Mouse (Mus musculus): ENCODE results near the gene Gar1. TPM values are rescaled to one million over a fixed set of nuclear protein-coding genes. Genes with fewer than 3 reads are reported as not detected.

Gene Gar1
- polyA plus RNA-seq, 1 experiment = 38.3 TPM

DNA sequence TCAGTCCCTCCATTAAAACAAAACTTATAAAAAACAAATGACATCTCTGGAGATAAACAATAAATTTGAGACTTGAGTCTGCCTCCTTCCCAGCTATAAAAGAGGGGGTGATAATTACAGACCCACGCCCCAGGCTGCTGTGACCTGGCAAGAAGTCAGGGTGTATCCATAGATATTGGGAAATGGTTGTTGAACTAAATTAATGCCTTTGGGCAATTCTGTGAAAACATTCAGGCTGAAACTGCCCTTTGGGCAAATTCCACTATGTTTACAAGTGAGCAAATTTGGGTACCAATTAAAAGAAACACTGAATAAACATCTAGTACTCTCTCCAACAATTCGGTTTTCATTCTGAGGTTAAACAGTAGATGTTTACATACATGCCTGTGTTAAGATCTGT, 32.2 kb downstream of the Gar1 start:
- H3K27me3 ChIP-seq (ENCODE audit: control insufficient read depth, insufficient read depth, low read length) = no peaks in the 10 kb centered on the region
- H3K4me3 ChIP-seq (replicated peaks; ENCODE audit: insufficient read depth, low read depth, low read length) = no peak overlapping the region
- no peak for TF ChIP-seq POLR2A (IDR thresholded peaks at IDR 0.05; ENCODE audit: borderline replicate concordance, insufficient read depth, low read length)
- no peak for TF ChIP-seq CTCF (IDR thresholded peaks at IDR 0.05; ENCODE audit: borderline replicate concordance, insufficient read depth, low read depth, low read length)
- 87% methylated on average over 2 of the region's 2 CpGs for WGBS
- no peak for DNase-seq
- no peaks in the 10 kb centered on the region for H3K4me1 ChIP-seq (ENCODE audit: control insufficient read depth, insufficient read depth, low read length)
- H3K27ac ChIP-seq (ENCODE audit: insufficient read depth, low read length) = no peak overlapping the region

GRCm38 (mm10) chr3:129798551-129798950, 32.6 kb downstream of the Gar1 start:
- no peaks in the 10 kb centered on the region for H3K4me1 ChIP-seq (ENCODE audit: control insufficient read depth, insufficient read depth, low read length)
- no peaks in the 10 kb centered on the region for H3K27me3 ChIP-seq (ENCODE audit: control insufficient read depth, insufficient read depth, low read length)
- no peak overlapping the region for H3K27ac ChIP-seq (ENCODE audit: insufficient read depth, low read length)
- no peak for TF ChIP-seq POLR2A (IDR thresholded peaks at IDR 0.05; ENCODE audit: borderline replicate concordance, insufficient read depth, low read length)
- TF ChIP-seq CTCF (IDR thresholded peaks at IDR 0.05; ENCODE audit: borderline replicate concordance, insufficient read depth, low read depth, low read length) = no peak
- 80% methylated on average over 11 of the region's 11 CpGs for WGBS
- no peak overlapping the region for H3K4me3 ChIP-seq (replicated peaks; ENCODE audit: insufficient read depth, low read depth, low read length)
- DNase-seq = no peak

GRCm38 (mm10) chr3:129797341-129797740, 33.9 kb downstream of the Gar1 start:
- no peak overlapping the region for H3K27ac ChIP-seq (ENCODE audit: insufficient read depth, low read length)
- TF ChIP-seq CTCF (IDR thresholded peaks at IDR 0.05; ENCODE audit: borderline replicate concordance, insufficient read depth, low read depth, low read length) = no peak
- TF ChIP-seq POLR2A (IDR thresholded peaks at IDR 0.05; ENCODE audit: borderline replicate concordance, insufficient read depth, low read length) = no peak
- no peak overlapping the region for H3K4me3 ChIP-seq (replicated peaks; ENCODE audit: insufficient read depth, low read depth, low read length)
- H3K4me1 ChIP-seq (ENCODE audit: control insufficient read depth, insufficient read depth, low read length) = no peaks in the 10 kb centered on the region
- no peak for DNase-seq
- 78% methylated on average over 5 of the region's 5 CpGs for WGBS
- no peaks in the 10 kb centered on the region for H3K27me3 ChIP-seq (ENCODE audit: control insufficient read depth, insufficient read depth, low read length)

DNA sequence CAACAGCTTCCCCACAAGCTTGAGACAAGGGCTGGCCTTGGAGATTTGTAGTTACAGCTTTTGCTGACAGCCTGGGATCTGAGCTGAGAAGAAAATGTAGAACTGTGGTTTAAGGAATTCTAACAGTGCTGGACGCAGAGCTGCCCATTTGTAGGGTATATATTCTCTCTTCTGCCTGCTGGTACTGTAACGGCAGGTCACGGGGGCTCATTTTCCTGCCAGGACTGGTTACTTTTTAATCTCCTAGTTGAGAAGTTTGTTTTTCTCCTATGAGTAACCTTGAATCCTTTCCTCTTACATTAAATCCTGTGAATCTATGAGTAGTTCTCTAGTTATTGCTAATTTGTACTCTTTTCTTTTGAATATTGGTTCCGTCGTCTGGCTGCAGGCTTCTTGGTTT, 37.4 kb downstream of the Gar1 start:
- Histone ChIP-seq H3K27ac (ENCODE audit: insufficient read depth, low read length) (no peak overlapping the region), H3K4me1 (ENCODE audit: control insufficient read depth, insufficient read depth, low read length) (no peaks in the 10 kb centered on the region), H3K27me3 (ENCODE audit: control insufficient read depth, insufficient read depth, low read length) (no peaks in the 10 kb centered on the region), H3K4me3 (replicated peaks; ENCODE audit: insufficient read depth, low read depth, low read length) (no peak overlapping the region)
- no peak for DNase-seq
- TF ChIP-seq POLR2A (IDR thresholded peaks at IDR 0.05; ENCODE audit: borderline replicate concordance, insufficient read depth, low read length) = no peak
- TF ChIP-seq CTCF (IDR thresholded peaks at IDR 0.05; ENCODE audit: borderline replicate concordance, insufficient read depth, low read depth, low read length) = no peak
- 83% methylated on average over 5 of the region's 5 CpGs for WGBS

GRCm38 (mm10) chr3:129782746-129783145, 48.5 kb downstream of the Gar1 start:
- Histone ChIP-seq H3K4me3 (replicated peaks; ENCODE audit: insufficient read depth, low read depth, low read length) (no peak overlapping the region), H3K27me3 (ENCODE audit: control insufficient read depth, insufficient read depth, low read length) (no peaks in the 10 kb centered on the region), H3K27ac (ENCODE audit: insufficient read depth, low read length) (no peak overlapping the region), H3K4me1 (ENCODE audit: control insufficient read depth, insufficient read depth, low read length) (no peaks in the 10 kb centered on the region)
- whole genome bisulfite sequencing = 93% methylated on average over 3 of the region's 3 CpGs
- TF ChIP-seq CTCF (IDR thresholded peaks at IDR 0.05; ENCODE audit: borderline replicate concordance, insufficient read depth, low read depth, low read length) = no peak
- TF ChIP-seq POLR2A (IDR thresholded peaks at IDR 0.05; ENCODE audit: borderline replicate concordance, insufficient read depth, low read length) = no peak
- no peak for DNase-seq

DNA sequence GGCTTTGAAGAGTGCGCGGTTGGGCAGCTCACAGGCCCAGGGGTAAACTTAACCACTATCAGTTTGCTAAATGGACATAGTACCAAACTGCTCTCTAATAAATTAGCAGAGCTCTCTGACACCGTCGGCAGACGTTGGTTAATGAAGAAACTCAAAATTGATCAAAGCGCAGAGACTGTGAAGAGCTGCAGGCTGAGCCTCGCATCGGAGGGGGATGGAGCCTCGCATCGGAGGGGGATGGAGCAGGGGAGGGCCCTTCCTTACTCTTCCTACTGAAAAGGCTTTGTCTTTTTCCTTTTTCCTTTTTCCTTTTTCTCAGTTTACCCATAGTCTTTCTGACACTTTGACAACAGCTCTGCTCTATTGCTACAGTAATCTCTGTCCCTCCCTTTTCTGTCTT, 49.8 kb downstream of the Gar1 start:
- WGBS = 52% methylated on average over 10 of the region's 10 CpGs
- no peak overlapping the region for H3K27ac ChIP-seq (ENCODE audit: insufficient read depth, low read length)
- no peaks in the 10 kb centered on the region for H3K4me1 ChIP-seq (ENCODE audit: control insufficient read depth, insufficient read depth, low read length)
- H3K4me3 ChIP-seq (replicated peaks; ENCODE audit: insufficient read depth, low read depth, low read length) = no peak overlapping the region
- TF ChIP-seq CTCF (IDR thresholded peaks at IDR 0.05; ENCODE audit: borderline replicate concordance, insufficient read depth, low read depth, low read length) = no peak
- no peak for TF ChIP-seq POLR2A (IDR thresholded peaks at IDR 0.05; ENCODE audit: borderline replicate concordance, insufficient read depth, low read length)
- H3K27me3 ChIP-seq (ENCODE audit: control insufficient read depth, insufficient read depth, low read length) = no peaks in the 10 kb centered on the region
- no peak for DNase-seq

Other genes with a start within 250 kb of the Gar1 start
- gene Egf, start 76.1 kb downstream of the Gar1 start, polyA plus RNA-seq (2012; rRNA removed) = 3.2 and 3.6 TPM in 2 replicates
- 0.29 and 0.46 TPM in 2 replicates for gene Lrit3, start 27.4 kb downstream of the Gar1 start, polyA plus RNA-seq (2012; rRNA removed)
- gene Rrh, start 8.8 kb downstream of the Gar1 start, polyA plus RNA-seq (2012; rRNA removed) = 0.77 and 0.79 TPM in 2 replicates
- 0.06 and 0.15 TPM in 2 replicates for gene Cfi, start 4.5 kb upstream of the Gar1 start, polyA plus RNA-seq (2012; rRNA removed)
- 30.8 and 32.3 TPM in 2 replicates for gene Pla2g12a, start 47.2 kb upstream of the Gar1 start, polyA plus RNA-seq (2012; rRNA removed)
- 6.7 and 8.0 TPM in 2 replicates for gene Casp6, start 70.0 kb upstream of the Gar1 start, polyA plus RNA-seq (2012; rRNA removed)
- 1.7 and 2.7 TPM in 2 replicates for gene Mcub, start 138.8 kb upstream of the Gar1 start, polyA plus RNA-seq (2012; rRNA removed)
- 65.8 and 69.6 TPM in 2 replicates for gene Sec24b, start 230.2 kb upstream of the Gar1 start, polyA plus RNA-seq (2012; rRNA removed)